Mouse (Mus musculus) testis, postnatal 14 days (tissue): ENCODE data around the gene Ikbke.
"Not testable (repeated sequence)": the region's sequence is repeated elsewhere in the genome, so short reads cannot be mapped to it uniquely, and the experiment has no call there.

Experiments
- DNase-seq: peaks from one replicate; pipeline ENCODE4 v3.0.0; 2021; ENCODE audit warnings: low spot score

The Ikbke gene

DNA sequence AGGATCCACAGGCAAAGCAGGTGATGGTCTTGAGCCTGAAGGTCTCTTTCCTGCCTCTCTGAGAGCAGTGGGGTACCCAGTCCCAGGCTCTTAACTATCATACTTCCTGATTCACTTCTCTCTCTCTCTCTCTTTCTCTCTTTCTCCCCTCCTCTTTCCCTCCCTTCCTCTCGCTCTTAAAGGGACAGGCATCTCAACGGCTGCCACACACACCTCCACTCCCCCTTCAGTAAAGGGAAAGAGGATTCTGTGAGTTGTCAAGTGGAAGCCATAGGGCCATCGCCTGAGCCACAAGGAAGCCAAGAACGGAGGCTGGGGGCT, at the start of gene Ikbke:
Ikbke (minus strand) TSS at position 151 of the 321 bp plus-strand sequence.
- DNase-seq: no peak

DNA sequence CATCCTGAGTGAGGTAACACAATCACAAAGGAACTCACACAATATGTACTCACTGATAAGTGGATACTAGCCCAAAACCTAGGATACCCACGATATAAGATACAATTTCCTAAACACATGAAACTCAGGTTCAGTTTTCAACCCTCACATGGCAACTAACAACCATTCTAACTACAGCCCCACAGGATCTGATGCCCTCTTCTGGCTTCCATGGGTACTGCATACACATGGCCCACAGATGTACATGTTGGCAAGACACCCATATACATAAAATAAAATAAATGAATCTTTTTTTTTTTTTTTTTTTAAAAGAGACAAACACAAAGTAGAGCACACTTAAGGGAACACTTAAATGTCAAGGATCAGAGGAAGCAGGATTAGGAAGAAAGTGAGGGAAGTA, 49.7 kb upstream of the Ikbke start:
- not testable (repeated sequence) for DNase-seq

GRCm38 (mm10) chr1:131327167-131327566, 47.8 kb upstream of the Ikbke start:
- no peak for DNase-seq

DNA sequence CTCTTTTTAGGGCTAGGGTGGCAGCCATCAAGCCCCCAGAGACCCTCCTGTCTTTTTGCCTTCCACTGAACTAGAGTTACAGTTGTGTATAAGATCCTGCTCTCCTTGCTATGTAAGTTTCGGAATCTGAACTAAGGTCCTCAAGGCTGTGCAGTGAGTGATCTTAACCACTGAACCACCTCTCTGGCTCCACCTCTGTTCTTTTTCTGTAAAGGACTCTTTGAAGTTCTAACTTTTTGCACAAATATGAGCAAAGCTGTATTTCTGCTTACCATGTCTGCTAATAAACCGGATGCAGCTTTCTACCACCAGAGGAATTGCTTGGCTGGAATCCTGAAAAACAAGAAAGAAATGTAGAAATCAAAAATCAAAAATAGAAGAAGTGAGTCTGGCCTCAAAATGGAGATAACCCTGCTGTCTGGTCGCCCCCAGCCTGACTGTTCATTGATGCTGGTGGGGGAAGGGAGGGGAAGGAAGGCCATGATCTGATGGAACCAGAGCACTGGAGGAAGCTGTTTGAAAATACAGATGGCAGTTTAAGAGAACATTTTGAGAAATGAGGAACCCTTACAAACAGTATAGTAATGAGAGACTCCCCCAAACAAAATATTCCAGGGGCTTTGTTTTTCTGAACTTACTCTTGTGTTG, 45.5 kb upstream of the Ikbke start:
- no peak for DNase-seq

GRCm38 (mm10) chr1:131319598-131320330, 40.4 kb upstream of the Ikbke start:
- DNase-seq: no peak

- no peak for DNase-seq
These were observed 39.0 kb upstream of the Ikbke start for GRCm38 (mm10) chr1:131318397-131318796.

DNA sequence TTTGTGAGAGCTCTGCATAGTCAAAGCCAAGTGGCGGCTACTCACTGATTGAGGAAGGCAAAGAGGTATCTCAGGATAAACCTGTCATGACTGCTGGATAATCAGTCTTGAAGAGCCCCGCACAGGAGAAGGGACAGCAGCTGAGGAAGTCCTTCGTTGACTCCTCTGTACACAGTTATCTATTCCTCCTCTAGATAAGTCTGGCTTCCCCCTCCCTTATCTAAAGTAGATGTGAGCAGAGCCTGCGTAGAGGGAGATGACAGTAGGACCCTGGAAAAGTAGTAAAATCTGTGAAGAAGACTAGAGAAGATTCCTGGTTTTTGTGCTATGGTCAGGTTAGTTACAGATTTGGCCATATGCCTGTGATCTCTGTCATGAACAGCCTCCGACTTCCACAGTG, 38.2 kb upstream of the Ikbke start:
- DNase-seq: no peak

GRCm38 (mm10) chr1:131311284-131311683, 31.9 kb upstream of the Ikbke start:
- no peak for DNase-seq

GRCm38 (mm10) chr1:131310237-131310818, 30.9 kb upstream of the Ikbke start:
- no peak for DNase-seq

GRCm38 (mm10) chr1:131300750-131301149, 21.3 kb upstream of the Ikbke start:
- DNase-seq: no peak

GRCm38 (mm10) chr1:131299788-131300187, 20.4 kb upstream of the Ikbke start:
- DNase-seq: no peak

GRCm38 (mm10) chr1:131299240-131299639, 19.8 kb upstream of the Ikbke start:
- DNase-seq: no peak

- no peak for DNase-seq
These were observed 18.8 kb upstream of the Ikbke start for GRCm38 (mm10) chr1:131298171-131298570.

DNA sequence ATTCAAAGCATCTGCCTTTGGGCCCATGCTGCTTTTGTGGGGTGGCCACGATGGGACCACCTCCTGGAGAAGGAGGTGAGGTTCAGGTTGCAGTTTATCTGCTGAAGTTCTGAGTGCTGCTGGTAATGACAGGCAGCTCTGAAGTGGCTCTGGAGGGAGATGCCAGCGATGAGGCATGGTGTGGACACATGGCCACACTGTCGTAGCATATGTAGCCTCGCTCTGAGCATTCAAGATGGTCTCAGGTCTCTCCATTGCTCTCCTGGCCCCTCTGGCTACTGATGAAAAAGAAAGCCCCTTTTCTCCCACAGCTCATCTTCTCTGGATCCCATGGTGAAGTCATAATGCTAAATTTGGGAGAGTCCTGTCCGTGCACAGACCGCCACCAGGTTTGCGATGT, 17.3 kb upstream of the Ikbke start:
- DNase-seq: no peak

DNA sequence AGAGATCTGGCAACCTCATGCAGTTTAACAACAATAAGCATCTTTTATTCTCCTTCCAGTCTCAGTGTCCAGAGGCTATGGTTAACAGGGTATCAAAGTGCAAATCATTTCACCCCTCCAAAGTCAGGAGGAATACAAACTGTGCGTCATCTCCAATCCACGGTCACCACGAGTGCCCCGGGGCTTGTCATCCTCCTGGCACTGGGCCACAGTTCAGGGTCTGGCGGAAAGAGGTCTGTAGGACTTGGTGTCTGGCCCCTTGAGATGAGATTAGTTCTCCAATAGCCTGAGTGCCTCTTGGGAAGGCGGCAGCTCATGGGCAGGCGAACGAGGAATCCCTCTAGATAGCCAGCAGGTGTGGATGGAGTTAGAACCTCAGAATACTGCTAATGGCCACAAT, 15.8 kb upstream of the Ikbke start:
- DNase-seq: no peak

GRCm38 (mm10) chr1:131293922-131294250, 14.5 kb upstream of the Ikbke start:
- no peak for DNase-seq

DNA sequence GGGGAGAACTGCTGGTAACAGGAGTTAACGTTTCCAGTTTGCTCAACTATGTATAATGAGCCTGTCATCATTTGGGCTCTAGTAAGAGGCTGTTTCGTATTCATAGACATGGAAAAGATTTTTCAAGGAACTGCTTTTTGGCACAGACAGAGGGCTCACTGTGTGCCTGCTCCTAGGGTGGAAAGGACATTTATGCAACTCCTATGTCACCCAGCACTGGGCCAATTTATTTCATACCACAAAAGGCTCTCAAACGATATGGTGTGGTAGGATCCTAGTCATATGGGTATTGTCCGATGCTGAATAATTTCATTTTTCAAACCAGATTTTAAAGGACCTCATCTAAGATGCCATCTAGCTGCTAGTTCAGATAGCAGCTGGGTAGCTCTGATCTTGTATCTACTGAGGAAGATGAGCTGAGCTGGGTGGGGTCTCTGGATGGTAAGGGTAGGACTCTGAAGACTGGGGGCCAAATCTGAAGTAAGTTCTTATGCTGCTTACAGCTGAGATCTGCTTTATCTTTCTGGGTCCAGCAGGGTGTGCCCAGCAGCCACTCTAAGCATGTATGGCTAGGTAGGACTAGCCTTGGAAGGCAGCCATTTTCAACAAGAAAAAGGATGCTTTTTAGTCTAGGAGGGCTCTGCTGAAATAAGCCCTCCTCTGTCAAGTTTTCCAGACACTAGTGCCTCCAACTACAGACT, 14.0 kb upstream of the Ikbke start:
- no peak for DNase-seq

GRCm38 (mm10) chr1:131290648-131291047, 11.2 kb upstream of the Ikbke start:
- DNase-seq: no peak

GRCm38 (mm10) chr1:131288938-131289337, 9.5 kb upstream of the Ikbke start:
- no peak for DNase-seq

DNA sequence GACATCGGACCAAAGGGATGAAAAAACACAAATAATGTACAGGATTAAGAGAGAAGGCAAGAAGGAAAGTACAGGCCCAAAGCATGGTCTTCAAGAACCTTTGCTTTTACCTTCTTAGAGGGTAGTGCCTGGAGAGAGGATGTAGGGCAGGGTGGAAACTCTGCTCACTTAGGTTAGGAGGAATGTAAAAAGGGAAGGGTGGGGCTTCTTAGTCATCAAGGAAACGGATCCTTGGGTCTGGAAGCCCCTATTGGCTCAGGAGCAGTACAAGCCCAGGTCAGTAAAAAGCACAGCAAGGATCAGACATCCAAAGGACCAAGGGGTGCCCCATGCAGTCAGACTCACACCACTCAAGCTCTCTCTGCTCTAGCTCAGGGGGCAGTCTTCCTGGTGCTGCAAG, 7.9 kb upstream of the Ikbke start:
- no peak for DNase-seq

GRCm38 (mm10) chr1:131286803-131287202, 7.4 kb upstream of the Ikbke start:
- DNase-seq: no peak

GRCm38 (mm10) chr1:131284616-131285015, 5.2 kb upstream of the Ikbke start:
- no peak for DNase-seq

DNA sequence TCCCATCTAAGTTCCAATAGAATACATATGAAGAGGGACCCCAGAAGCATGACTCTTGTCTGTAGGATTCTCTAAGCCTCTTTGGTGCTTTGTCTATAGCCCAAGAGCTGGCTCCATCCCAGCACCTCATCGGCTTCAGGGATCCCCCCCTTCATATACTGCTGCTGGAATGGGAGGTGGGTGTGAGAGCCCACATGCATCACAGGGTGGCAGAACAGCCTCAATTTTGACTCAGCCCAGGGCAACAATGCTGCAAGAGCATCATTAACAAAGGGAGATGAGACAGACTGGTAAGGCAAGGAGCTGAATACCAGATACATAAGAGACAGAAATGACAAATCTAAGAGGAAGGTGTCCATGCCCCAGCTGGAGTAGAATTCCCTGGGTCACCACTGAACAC, 4.8 kb upstream of the Ikbke start:
- no peak for DNase-seq
